Mouse (Mus musculus): Measurements from ENCODE around the gene Tlnrd1.

DNA sequence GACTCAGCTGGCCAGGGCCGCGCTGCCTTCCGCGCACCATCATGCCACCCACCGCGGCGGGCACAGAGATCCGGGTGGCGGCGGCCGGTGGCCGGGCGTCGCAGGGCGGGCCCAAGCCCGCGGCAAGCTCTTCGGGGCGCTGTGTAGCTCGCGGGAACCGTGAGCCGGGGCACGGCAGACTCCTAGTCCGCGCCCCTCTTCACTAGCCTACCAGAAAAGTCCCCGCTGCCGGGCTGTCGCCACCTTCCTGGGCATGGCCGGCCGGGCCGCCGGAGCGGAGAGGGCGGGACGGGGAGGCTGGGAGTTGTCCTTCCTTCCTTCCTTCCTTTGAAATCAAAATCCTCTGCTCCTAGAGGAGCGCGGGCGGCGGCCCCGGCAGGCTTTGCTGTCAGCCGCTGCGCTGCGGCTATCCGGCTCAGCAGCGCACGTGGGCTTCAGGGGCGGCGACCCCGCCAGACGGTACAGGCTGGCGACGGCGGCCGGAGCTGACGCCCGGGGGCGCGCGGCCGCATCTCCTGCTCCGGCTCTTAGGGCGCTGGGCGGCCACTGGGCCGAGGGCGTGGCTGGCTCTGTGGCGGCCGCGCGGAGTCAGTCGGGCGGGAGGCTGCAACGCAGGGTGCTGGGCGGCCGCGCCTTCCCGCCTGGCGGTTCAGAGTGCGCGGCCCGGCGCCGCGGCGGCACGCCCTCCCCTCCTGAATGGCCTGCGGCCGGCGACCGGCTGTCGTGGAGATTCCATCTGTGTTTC lies 657 bp downstream of the Tlnrd1 start:
- TF ChIP-seq CTCF (IDR thresholded peaks at IDR 0.05; ENCODE audit: low read depth), result no peak
- TF ChIP-seq EP300 (IDR thresholded peaks at IDR 0.05; ENCODE audit: low read depth), result no peak
